Mouse (Mus musculus): ENCODE measurements around the gene Cnot11.
"Not testable (repeated sequence)": the region's sequence is repeated elsewhere in the genome, so short reads cannot be mapped to it uniquely, and the experiment has no call there.

Cnot11 gene

GRCm38 (mm10) chr1:39579139-39579538, 44.3 kb downstream of the Cnot11 start:
- DNase-seq (ENCODE audit: low spot score in 2 of 2): no peak

GRCm38 (mm10) chr1:39581215-39581614, 46.4 kb downstream of the Cnot11 start:
- no peak for DNase-seq (ENCODE audit: low spot score in 2 of 2)

GRCm38 (mm10) chr1:39583173-39583572, 48.4 kb downstream of the Cnot11 start:
- DNase-seq (ENCODE audit: low spot score in 2 of 2): no peak

- DNase-seq (ENCODE audit: low spot score in 2 of 2): no peak
Measured at GRCm38 (mm10) chr1:39585416-39585815, 50.6 kb downstream of the Cnot11 start.

- no peak for DNase-seq (ENCODE audit: low spot score in 2 of 2)
Measured at GRCm38 (mm10) chr1:39590193-39590592, 55.4 kb downstream of the Cnot11 start.

GRCm38 (mm10) chr1:39591557-39591956, 56.8 kb downstream of the Cnot11 start:
- DNase-seq (ENCODE audit: low spot score in 2 of 2): not testable (repeated sequence)

GRCm38 (mm10) chr1:39592090-39592489, 57.3 kb downstream of the Cnot11 start:
- DNase-seq (ENCODE audit: low spot score in 2 of 2): no peak

GRCm38 (mm10) chr1:39593836-39594235, 59.0 kb downstream of the Cnot11 start:
- DNase-seq (ENCODE audit: low spot score in 2 of 2): no peak
